Mouse (Mus musculus) hindbrain, embryonic 10.5 days (tissue): ENCODE results near the gene Zfyve9. TPM values are rescaled to one million over a fixed set of nuclear protein-coding genes. Genes with fewer than 3 reads are reported as not detected.

Experiments
- DNase-seq: peaks from one replicate; pipeline ENCODE4 v3.0.0-alpha.2; 2017; ENCODE audit warnings: low spot score
- H3K27ac ChIP-seq: fragments of 300-500 bp; sonication (generic); 2 replicates; pipeline ENCODE4 v1.5.1; 2016; ENCODE audit warnings: mild to moderate bottlenecking, moderate library complexity
- H3K27me3 ChIP-seq: fragments of 300-500 bp; sonication (generic); 2 replicates; pipeline ENCODE4 v1.6.1; 2016; ENCODE audit warnings: mild to moderate bottlenecking; ENCODE audit not compliant: poor library complexity, insufficient read depth, severe bottlenecking
- H3K36me3 ChIP-seq: fragments of 300-500 bp; sonication (generic); 2 replicates; pipeline ENCODE4 v1.6.1; 2016; ENCODE audit warnings: mild to moderate bottlenecking, moderate library complexity
- H3K4me1 ChIP-seq: fragments of 300-500 bp; sonication (generic); replicated peaks from 2 replicates; pipeline ENCODE4 v1.6.1; 2016; ENCODE audit warnings: mild to moderate bottlenecking
- H3K4me3 ChIP-seq: fragments of 300-500 bp; sonication (generic); 2 replicates; pipeline ENCODE4 v1.5.1; 2016; ENCODE audit warnings: mild to moderate bottlenecking, moderate library complexity
- H3K9me3 ChIP-seq: fragments of 300-500 bp; sonication (generic); 2 replicates; pipeline ENCODE4 v1.6.1; 2016; ENCODE audit warnings: mild to moderate bottlenecking, moderate library complexity
- WGBS: fragments of 180-500 bp; shearing (Covaris S2); methylation state at CpG from one replicate; pipeline ENCODE4 v1.1.7; 2016; 5-methylcytosine and 5-hydroxymethylcytosine counted together
- polyA plus RNA-seq: library from polyadenylated mRNA; unstranded; fragments of >200 nt; fragmentation: Nextera tagmentation; extraction: Ambion mirVana; gene quantifications from 2 replicates; pipeline ENCODE4 v1.2.1, GENCODE M21; 2016

Gene Zfyve9
- polyA plus RNA-seq, 1 experiment from 2014 or later = 4.2 TPM

DNA sequence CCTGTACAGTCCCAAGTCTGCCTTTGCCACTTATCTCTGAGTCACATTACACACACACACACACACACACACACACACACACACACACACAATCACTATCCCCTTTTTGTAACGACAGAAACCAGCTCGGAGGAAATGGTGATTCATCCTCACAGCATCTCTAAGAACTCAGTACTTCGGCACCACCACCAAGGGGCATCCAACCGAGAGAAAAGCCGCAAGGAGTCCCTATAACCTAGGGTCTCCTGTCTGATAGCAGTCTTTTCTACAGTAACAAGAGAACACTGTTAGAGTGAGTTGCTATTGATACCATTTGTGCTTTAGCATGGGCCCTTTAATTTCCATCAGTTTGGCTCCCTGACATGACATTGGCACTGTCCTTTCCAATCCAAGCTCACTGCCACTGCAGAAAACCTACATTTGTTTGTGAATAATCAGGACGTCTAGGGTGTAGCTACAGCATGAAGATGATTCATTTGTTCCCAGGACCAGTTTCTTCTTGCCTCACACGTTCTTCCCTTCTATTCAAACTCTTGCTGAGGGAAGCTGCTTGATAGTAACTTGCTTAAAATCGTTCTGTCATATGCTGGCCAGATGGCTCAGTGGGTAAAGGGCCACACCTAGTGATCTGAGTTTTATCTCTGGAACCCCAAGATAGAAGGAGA is 2.0 kb upstream of the Zfyve9 start:
- H3K4me3 ChIP-seq = no peak overlapping the region
- DNase-seq = no peak
- 46% methylated on average over 8 of the region's 8 CpGs for WGBS
- no peaks in the 10 kb centered on the region for H3K36me3 ChIP-seq
- no peak overlapping the region for H3K27ac ChIP-seq
- H3K4me1 ChIP-seq = peaks cover 24% of the 10 kb centered on the region
- H3K9me3 ChIP-seq = no peaks in the 10 kb centered on the region
- no peaks in the 10 kb centered on the region for H3K27me3 ChIP-seq

DNA sequence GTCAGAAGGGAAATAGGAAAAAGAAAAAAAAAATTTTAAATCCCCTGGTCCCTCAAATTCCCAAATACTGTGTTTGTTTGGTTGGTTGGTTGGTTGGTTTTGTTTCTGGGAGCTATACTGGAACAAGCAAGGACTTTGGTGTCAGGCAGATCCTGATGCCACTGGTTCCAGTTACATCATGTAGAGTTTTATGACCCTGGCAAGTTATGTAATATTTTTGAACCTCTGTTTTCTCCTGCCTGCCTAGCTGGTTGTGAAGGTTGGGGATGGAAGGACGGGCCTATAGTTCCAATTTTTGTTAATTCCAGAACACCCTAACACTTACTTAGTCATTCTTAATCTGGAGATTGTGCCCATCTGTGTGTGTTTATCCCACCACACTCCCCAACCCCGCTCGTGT is 998 bp upstream of the Zfyve9 start:
- no peak overlapping the region for H3K27ac ChIP-seq
- H3K4me3 ChIP-seq = peak overlapping the region; percentile 76
- 56% methylated on average over 3 of the region's 3 CpGs for WGBS
- no peak for DNase-seq
- H3K27me3 ChIP-seq = no peaks in the 10 kb centered on the region
- no peaks in the 10 kb centered on the region for H3K9me3 ChIP-seq
- H3K36me3 ChIP-seq = no peaks in the 10 kb centered on the region
- H3K4me1 ChIP-seq = peaks cover 24% of the 10 kb centered on the region

DNA sequence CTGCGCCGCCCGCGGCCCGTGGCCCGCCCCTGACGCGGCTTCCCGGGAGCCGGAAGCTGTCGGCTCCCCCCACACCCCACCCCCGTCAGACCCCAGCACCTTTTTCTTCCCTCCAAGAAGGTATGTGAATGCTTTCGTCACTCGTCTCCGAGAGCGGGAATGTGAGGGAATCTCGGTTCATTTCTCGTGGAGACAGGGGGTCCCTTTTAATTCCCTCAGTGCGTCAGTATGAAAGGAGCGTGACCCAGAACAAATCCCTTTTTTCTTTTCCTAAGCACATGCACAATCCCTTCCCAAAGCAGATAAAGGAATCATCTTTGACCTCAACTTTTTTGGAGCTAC is 237 bp upstream of the Zfyve9 start:
- H3K27ac ChIP-seq = peak overlapping the region; percentile 98
- WGBS = under 1% methylated on average over 20 of the region's 20 CpGs
- H3K27me3 ChIP-seq = no peaks in the 10 kb centered on the region
- no peaks in the 10 kb centered on the region for H3K9me3 ChIP-seq
- no peak for DNase-seq
- peak overlapping the region; percentile 76 for H3K4me3 ChIP-seq
- peaks cover 24% of the 10 kb centered on the region for H3K4me1 ChIP-seq
- H3K36me3 ChIP-seq = no peaks in the 10 kb centered on the region

DNA sequence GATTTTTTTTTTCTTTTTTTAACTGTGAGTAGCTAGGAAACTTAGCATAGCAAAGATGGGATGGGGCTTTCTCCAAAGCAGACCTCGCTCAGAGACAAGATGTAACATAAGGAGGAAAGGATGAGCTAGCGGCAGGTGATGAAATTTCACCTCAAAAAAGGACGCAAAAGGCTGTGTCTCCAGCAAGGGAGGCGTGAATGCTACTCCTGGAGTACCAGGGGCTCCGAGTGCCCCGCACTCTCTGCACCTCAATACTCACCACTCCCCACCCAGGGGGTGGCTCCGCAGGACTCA is 888 bp downstream of the Zfyve9 start:
- no peak for DNase-seq
- peak overlapping the region; percentile 98 for H3K27ac ChIP-seq
- no peaks in the 10 kb centered on the region for H3K36me3 ChIP-seq
- no peaks in the 10 kb centered on the region for H3K27me3 ChIP-seq
- WGBS = 0% methylated on average over 7 of the region's 7 CpGs
- peak overlapping the region; percentile 76 for H3K4me3 ChIP-seq
- H3K9me3 ChIP-seq = no peaks in the 10 kb centered on the region
- H3K4me1 ChIP-seq = peaks cover 24% of the 10 kb centered on the region

DNA sequence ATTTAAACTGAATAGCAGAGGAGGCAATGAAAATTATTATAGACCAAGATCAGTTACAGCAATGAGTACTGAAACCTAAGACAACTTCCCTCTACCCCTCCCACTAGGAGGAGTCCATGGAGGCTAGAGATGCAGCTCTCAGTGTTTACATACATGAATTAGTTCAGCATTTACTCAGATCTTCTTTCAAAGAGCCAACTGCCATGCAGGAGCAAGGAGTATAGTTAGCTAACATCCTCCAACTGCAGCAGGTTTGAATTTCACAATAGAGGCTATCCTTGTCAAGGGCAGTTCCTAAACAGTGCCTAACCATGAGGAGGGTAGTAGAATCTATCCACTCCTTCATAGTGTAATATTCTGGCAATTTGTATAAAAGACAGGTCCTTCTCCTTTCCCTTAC is 12.1 kb downstream of the Zfyve9 start:
- no peaks in the 10 kb centered on the region for H3K9me3 ChIP-seq
- 0 out of 2 replicates have a peak, but pooled peaks cover 5% of the 10 kb centered on the region for H3K36me3 ChIP-seq
- DNase-seq = no peak
- no peaks in the 10 kb centered on the region for H3K4me1 ChIP-seq
- no peak overlapping the region for H3K4me3 ChIP-seq
- no peaks in the 10 kb centered on the region for H3K27me3 ChIP-seq
- H3K27ac ChIP-seq = no peak overlapping the region

DNA sequence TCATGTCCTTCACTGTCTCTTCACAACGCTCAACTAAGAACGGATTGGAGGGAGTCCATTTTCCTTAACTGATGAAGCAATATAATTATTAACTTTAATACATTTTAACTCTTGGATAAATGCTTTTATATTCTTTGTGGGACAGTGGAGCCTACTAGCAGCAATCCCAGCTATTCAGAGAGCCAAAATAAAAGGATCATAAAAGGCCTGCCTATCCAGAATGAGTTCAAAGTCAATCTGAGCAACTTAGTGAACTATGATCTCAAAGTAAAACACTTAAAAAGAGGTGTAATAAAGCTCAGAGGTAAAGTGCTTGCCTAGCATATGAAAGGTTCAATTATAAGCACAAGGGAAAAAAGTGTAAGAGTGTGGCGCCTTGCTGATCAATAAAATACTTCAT is 21.0 kb downstream of the Zfyve9 start:
- Histone ChIP-seq H3K27me3 (no peaks in the 10 kb centered on the region), H3K9me3 (no peaks in the 10 kb centered on the region), H3K27ac (no peak overlapping the region), H3K36me3 (no peaks in the 10 kb centered on the region), H3K4me1 (no peaks in the 10 kb centered on the region), H3K4me3 (no peak overlapping the region)
- no peak for DNase-seq
- 95% methylated on average over 3 of the region's 3 CpGs for WGBS

DNA sequence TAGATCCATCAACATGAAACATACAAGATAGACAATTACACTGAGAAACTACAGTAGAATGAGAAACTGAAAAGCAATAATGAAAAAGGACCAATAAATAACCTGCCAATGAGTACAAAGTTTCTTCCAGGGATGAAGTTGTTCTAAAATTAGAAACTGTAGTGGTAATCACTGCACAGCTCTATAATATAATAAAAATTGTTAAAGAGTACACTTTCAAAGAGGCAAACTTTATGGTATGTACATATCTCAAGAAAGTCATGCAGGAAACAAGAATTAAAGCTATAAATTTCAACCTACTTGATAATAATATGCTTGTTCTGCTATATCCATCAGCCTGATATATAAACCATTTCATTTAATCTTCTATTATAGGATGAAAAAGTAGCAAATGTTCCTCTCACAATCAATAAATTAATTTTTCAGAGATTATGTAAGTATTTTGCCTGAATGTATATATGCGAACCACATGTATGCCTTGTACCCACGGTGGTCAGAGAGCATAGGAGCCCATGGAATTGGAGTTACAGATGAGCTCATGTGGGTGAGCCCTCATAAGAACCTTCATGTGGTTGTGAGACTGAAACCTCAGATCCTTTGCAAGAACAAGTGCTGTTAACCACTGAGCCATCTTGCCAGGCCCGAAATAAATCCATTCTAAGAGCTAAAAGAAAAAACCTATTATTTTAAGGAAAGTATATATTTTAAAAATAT is 34.3 kb downstream of the Zfyve9 start:
- DNase-seq = no peak
- 92% methylated on average over 3 of the region's 3 CpGs for WGBS
- H3K36me3 ChIP-seq = no peaks in the 10 kb centered on the region

DNA sequence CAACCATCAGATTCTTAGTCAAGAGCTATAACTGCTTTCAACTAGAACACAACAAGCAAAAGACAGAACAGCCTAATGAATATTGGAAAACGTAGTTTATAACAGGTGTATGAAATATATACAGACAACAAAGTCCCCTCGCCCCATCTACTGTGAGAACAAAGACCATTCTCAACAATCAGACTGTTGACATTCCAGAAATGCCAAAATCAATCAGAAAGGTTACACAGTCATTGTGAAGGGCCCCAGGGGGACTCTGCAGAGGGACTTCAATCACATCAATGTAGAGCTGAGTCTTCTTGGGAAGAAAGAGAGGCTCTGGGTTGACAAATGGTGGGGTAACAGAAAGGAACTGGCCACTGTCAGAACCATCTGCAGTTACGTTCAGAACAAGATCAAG is 49.0 kb downstream of the Zfyve9 start:
- no peak overlapping the region for H3K27ac ChIP-seq
- no peaks in the 10 kb centered on the region for H3K27me3 ChIP-seq
- no peak overlapping the region for H3K4me3 ChIP-seq
- no peak for DNase-seq
- 0 out of 2 replicates have a peak, but pooled peaks cover 4% of the 10 kb centered on the region for H3K9me3 ChIP-seq
- H3K36me3 ChIP-seq = peaks cover 9% of the 10 kb centered on the region; the same call in 1 of the 2 replicates
- peaks cover 9% of the 10 kb centered on the region for H3K4me1 ChIP-seq
- WGBS = 37% methylated on average over 3 of the region's 3 CpGs

More for the DNA sequence above, 34.3 kb downstream of the Zfyve9 start:
- Histone ChIP-seq H3K4me3 (no peak overlapping the region), H3K4me1 (no peaks in the 10 kb centered on the region), H3K9me3 (no peaks in the 10 kb centered on the region), H3K27ac (no peak overlapping the region), H3K27me3 (no peaks in the 10 kb centered on the region)

DNA sequence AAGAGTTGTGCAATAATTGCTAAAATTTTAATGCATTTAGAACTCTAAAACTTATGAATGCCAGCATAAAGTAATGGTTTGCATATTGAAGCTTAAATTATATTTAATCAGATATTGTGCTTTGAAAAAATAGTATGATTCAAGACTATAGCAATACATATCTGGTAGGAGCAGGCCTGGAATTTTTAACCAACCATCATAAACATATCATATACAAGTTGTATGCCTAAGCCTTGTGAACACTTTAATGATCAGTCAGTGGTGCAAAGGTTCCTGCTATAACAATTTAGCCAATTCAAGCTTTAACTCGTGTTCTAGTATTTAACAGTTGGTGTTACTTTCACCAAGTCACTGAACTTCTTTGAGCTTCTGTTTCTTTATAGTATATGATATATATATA is 50.1 kb downstream of the Zfyve9 start:
- H3K4me1 ChIP-seq = peaks cover 9% of the 10 kb centered on the region
- peaks cover 12% of the 10 kb centered on the region for H3K36me3 ChIP-seq
- WGBS = 80% methylated on average over 1 of the region's 1 CpGs
- DNase-seq = no peak
- no peak overlapping the region for H3K4me3 ChIP-seq
- H3K9me3 ChIP-seq = 0 out of 2 replicates have a peak, but pooled peaks cover 4% of the 10 kb centered on the region
- no peaks in the 10 kb centered on the region for H3K27me3 ChIP-seq
- H3K27ac ChIP-seq = no peak overlapping the region

DNA sequence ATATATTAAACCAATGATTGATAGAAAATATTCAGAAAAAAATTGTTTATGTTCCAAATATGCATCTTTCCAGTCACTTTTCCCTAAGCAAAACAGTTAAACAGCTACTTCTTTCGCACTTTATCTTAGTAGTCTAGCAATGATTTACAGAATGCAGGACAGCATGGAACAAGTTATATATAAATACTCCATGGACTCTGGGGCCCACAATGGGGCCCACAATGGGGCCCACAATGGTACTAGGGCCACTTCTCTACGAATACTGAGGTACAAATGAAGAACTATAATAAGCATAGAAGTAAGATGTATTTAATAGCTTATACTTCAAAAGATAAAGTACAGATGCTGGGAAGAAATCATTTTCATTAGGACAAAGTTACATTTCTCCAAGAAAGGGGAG is 56.5 kb downstream of the Zfyve9 start:
- WGBS = 87% methylated on average over 2 of the region's 2 CpGs
- no peak for DNase-seq

DNA sequence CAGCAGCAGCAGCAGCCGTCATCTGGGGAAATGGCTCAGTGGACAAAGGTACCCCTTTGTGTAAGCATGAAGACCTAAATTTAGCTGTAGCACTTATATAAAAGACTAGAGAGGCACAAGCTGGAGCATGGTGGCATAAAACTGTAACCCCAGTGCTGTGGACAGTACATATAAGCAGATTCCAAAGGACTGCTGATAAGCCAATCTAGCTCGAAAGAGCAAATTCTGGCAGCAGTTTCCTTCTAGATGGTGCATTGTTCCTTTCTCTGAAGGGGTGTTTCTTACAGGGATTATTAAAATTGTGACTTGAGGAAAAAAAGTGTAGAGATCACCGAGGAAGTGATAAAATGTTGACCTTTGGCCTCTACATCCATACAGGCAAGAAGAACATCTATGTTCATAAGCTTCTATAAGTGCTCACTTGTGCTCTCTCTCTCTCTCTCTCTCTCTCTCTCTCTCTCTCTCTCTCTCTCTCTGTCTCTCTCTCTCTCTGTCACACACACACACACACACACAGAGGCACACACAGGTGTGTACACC is 59.3 kb downstream of the Zfyve9 start:
- WGBS = 88% methylated on average over 3 of the region's 3 CpGs
- H3K27me3 ChIP-seq = no peaks in the 10 kb centered on the region
- no peaks in the 10 kb centered on the region for H3K9me3 ChIP-seq
- DNase-seq = no peak
- H3K4me1 ChIP-seq = no peaks in the 10 kb centered on the region
- no peak overlapping the region for H3K27ac ChIP-seq
- peaks cover 45% of the 10 kb centered on the region for H3K36me3 ChIP-seq
- H3K4me3 ChIP-seq = no peak overlapping the region

More for the DNA sequence above, 56.5 kb downstream of the Zfyve9 start:
- no peak overlapping the region for H3K4me3 ChIP-seq
- H3K4me1 ChIP-seq = no peaks in the 10 kb centered on the region
- H3K27ac ChIP-seq = no peak overlapping the region
- H3K27me3 ChIP-seq = no peaks in the 10 kb centered on the region
- peaks cover 30% of the 10 kb centered on the region for H3K36me3 ChIP-seq
- H3K9me3 ChIP-seq = no peaks in the 10 kb centered on the region

DNA sequence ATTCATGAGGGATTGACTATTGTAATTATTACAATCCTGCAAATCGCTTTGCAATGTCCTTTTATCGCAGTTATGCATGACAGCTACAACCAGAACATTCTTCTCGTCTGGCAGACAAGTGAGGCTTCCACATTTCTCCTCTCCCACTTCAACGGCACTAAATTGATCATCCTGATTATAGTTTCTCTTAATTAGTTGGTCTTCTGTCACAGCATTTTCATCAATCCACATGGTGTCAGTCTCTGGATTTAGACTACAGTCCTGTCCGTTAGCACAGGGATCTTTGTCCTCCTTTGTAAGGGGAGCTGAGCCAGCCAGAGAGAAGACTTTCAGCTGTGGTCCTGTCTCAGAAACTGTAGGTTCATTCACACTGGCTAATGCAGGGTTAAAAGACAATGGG is 61.2 kb downstream of the Zfyve9 start, which contains the start of gene 3110021N24Rik:
Gene 3110021N24Rik, plus strand, starts transcription at position 301 of the 400 bp plus-strand sequence.
- H3K27ac ChIP-seq = no peak within 1 kb of the TSS
- peaks cover 49% of the 10 kb centered on the region for H3K36me3 ChIP-seq
- no peaks in the 10 kb centered on the region for H3K4me1 ChIP-seq
- H3K27me3 ChIP-seq = no peaks in the 10 kb centered on the region
- 93% methylated on average over 5 of the region's 5 CpGs for WGBS
- no peak within 1 kb of the TSS for H3K4me3 ChIP-seq
- no peak for DNase-seq
- H3K9me3 ChIP-seq = no peaks in the 10 kb centered on the region

DNA sequence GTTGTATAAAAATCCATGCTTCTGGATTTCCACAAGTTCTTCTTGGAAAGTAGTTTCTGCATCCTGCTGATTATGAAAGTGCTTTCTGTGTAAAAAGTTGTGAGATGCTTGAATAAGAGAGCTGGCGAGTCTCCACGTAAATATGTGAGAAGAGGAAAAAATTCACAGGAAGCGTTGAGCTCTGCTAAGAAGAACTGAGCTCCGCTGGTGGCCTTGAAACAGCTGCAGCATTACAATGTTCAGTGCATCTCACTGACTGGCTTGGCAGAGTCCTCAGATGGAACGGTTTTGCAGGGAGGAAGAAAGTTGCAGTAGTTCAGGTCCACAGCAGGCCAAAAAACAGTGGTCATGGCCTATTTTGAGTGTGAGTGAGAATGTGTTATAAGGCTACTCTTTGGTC is 72.4 kb downstream of the Zfyve9 start:
- Histone ChIP-seq H3K27ac (no peak overlapping the region), H3K4me1 (no peaks in the 10 kb centered on the region), H3K36me3 (peaks cover 19% of the 10 kb centered on the region), H3K9me3 (no peaks in the 10 kb centered on the region), H3K27me3 (no peaks in the 10 kb centered on the region), H3K4me3 (no peak overlapping the region)
- DNase-seq = no peak
- WGBS = 94% methylated on average over 5 of the region's 5 CpGs
